Mouse (Mus musculus) neural tube, embryonic 14.5 days (tissue): ENCODE results near the gene Fem1a. TPM values are rescaled to one million over a fixed set of nuclear protein-coding genes. Genes with fewer than 3 reads are reported as not detected.

Experiments
- ATAC-seq: fragments of 200-750 bp; cut with Nextera tagmentation; 2 replicates; pipeline ENCODE4 v1.8.0; 2017; ENCODE audit warnings: low read depth, mild to moderate bottlenecking, moderate TSS enrichment, moderate library complexity
- H3K27ac ChIP-seq: fragments of 300-500 bp; sonication (generic); 2 replicates; pipeline ENCODE4 v1.5.1; 2014; ENCODE audit warnings: low read depth, mild to moderate bottlenecking, control low read depth, low read length, moderate library complexity, mixed read lengths
- H3K27me3 ChIP-seq: fragments of 300-500 bp; sonication (generic); 2 replicates; pipeline ENCODE4 v1.6.1; 2014; ENCODE audit warnings: low read length; ENCODE audit not compliant: control insufficient read depth, insufficient read depth
- H3K36me3 ChIP-seq: fragments of 300-500 bp; sonication (generic); 2 replicates; pipeline ENCODE4 v1.6.1; 2014; ENCODE audit warnings: low read length, mixed read lengths; ENCODE audit not compliant: control insufficient read depth, insufficient read depth
- H3K4me1 ChIP-seq: fragments of 300-500 bp; sonication (generic); 2 replicates; pipeline ENCODE4 v1.6.1; 2014; ENCODE audit warnings: low read length; ENCODE audit not compliant: control insufficient read depth, insufficient read depth
- H3K4me2 ChIP-seq: fragments of 300-500 bp; sonication (generic); 2 replicates; pipeline ENCODE4 v1.6.1; 2014; ENCODE audit warnings: mild to moderate bottlenecking, low read depth, low read length, control low read depth
- H3K4me3 ChIP-seq: fragments of 300-500 bp; sonication (generic); 2 replicates; pipeline ENCODE4 v1.5.1; 2014; ENCODE audit warnings: low read depth, low read length, control low read depth, mixed read lengths
- H3K9ac ChIP-seq: fragments of 300-500 bp; sonication (generic); replicated peaks from 2 replicates; pipeline ENCODE4 v1.6.1; 2014; ENCODE audit warnings: low read depth, mild to moderate bottlenecking, control low read depth, low read length, mixed read lengths
- H3K9me3 ChIP-seq: fragments of 300-500 bp; sonication (generic); 2 replicates; pipeline ENCODE4 v1.6.1; 2016; ENCODE audit warnings: low read length; ENCODE audit not compliant: control insufficient read depth
- WGBS: fragments of 180-500 bp; shearing (Covaris S2); extraction: QIAGEN DNeasy Blood & Tissue Kit; methylation state at CpG from one replicate; pipeline ENCODE4 v1.1.7; 2014; 5-methylcytosine and 5-hydroxymethylcytosine counted together
- polyA plus RNA-seq: library from polyadenylated mRNA; unstranded; fragments of >200 nt; fragmentation: Nextera tagmentation; extraction: Ambion mirVana; gene quantifications from 2 replicates; pipeline ENCODE4 v1.2.1, GENCODE M21; 2014

The Fem1a gene
- 20.4 and 23.5 TPM in 2 replicates for polyA plus RNA-seq

DNA sequence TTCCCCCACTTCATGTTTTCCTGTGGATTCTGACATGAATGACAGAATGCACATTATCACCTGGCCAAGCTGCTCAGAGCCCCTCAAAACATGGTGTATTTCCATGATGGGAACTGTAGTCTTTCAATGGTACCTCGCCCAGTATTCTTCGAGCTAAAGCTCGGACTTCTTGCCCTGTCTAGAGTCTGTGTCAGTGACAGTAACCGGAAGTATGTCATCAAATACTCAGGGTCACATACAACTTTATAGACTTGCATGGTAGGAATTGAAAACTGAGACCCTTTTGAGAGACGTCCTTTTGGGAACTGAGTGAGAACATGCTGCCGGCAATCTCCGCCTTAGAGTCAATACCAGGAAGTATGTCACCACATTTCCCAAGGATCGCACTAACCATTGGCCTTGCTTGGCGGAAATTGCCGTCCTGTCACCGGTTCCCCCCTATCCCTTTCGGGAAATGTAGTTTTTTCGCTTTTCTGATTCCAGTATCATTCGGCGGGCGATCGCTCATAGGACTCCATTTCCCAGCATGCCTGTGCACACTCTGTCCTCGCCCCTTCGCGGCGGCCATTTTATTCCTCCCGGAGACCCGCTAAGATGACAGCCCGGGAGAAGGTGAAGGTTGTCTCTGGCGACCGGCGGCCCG, at the start of gene Fem1a:
Gene Fem1a, plus strand, starts transcription at position 572 of the 643 bp plus-strand sequence.
- Histone ChIP-seq H3K9me3 (no peaks in the 10 kb centered on the region), H3K4me3 (peak within 1 kb of the TSS; percentile 59), H3K27me3 (no peaks in the 10 kb centered on the region), H3K9ac (peak within 1 kb of the TSS; percentile 65), H3K4me1 (peaks cover 35% of the 10 kb centered on the region), H3K36me3 (peaks cover 13% of the 10 kb centered on the region), H3K27ac (peak within 1 kb of the TSS; percentile 89), H3K4me2 (peak within 1 kb of the TSS; percentile 91)
- ATAC-seq: peak; percentile 93
- under 1% methylated on average over 28 of the region's 28 CpGs for WGBS

DNA sequence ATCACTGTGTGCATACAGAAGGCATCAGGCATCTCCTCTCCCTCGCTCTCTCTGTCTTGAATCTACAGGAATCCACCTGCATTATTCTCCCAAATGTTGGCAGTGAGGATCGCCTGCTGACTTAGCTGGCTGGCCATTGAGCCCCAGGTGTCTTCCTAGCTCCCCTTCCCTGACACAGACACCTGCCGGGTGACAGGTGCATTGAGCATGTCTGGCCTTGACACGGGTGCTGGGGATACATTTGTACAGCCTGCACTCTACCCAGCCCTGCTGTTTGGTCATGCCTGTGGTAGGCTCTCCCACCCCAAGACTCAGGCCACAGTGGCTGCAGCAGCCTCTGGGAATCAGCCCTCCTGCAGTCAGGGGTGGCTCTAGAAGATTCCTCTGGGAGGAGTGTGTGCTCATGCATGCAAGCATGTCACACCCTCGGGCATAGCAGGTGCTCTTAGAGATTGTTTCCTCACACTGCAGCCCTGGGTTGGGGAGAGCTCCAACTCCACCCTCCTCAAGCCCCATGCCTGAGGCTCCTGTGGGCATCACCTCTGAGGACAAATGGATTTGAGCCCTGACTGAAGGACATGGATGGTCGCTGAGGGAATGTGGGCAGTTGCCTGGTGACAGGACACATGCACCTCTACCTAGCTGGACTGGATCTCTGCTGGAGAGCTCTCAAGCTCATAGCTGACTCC, 49.5 kb upstream of the Fem1a start:
- Histone ChIP-seq H3K9me3 (no peaks in the 10 kb centered on the region), H3K9ac (no peak overlapping the region), H3K27me3 (no peaks in the 10 kb centered on the region), H3K36me3 (peaks cover 93% of the 10 kb centered on the region), H3K4me2 (no peak overlapping the region), H3K27ac (no peak overlapping the region), H3K4me1 (no peaks in the 10 kb centered on the region), H3K4me3 (no peak overlapping the region)
- WGBS: 87% methylated on average over 6 of the region's 6 CpGs
- ATAC-seq: no peak

DNA sequence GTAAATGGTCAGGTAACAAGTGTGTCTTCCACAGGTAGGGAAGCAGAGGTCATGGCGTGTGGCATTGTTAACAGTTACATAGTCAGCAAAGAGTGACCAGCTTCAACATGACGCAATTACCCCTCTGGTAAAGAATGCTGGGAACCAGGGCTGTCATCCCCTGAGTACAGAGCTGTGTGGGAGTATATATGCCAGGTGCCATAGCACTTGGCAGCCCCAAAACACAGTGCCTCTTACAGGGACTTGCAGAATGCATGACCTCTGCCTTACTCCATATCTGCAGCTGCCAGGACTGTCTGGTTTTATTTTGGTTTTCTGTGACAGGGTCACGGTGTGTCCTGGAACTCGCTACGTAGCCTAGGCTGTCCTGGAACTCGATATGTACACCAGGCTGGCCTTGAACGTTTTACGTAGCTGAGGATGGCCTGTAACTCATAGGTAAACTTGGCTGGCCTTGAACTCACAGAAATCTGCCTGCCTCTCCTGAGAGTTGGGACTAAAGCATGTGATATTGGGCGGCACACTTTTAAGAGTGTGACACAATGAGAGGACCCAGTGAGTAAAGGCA, 48.6 kb upstream of the Fem1a start:
- Histone ChIP-seq H3K4me2 (no peak overlapping the region), H3K4me1 (no peaks in the 10 kb centered on the region), H3K9ac (no peak overlapping the region), H3K4me3 (no peak overlapping the region), H3K9me3 (no peaks in the 10 kb centered on the region), H3K36me3 (peaks cover 84% of the 10 kb centered on the region), H3K27ac (no peak overlapping the region), H3K27me3 (no peaks in the 10 kb centered on the region)
- no peak for ATAC-seq
- WGBS: 95% methylated on average over 9 of the region's 9 CpGs

DNA sequence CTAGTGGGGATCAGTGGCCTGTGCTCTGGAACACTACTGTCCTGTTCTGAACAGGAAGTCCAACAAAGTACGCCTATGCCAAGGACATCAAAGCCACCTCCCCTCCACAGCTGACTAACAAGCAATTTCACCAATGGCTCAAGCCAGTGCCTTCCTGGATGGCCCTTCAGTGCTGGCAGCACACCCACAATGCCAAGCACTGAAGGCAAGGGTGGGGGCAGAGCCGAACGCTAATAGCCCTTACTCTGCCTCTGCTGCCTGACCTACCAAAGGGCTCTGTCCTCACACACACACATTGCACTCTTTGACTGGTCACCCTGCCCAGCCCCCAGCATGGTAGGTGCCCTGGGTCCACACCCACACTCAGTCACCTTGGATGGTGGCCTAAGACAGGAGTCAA, 47.8 kb upstream of the Fem1a start:
- 94% methylated on average over 3 of the region's 3 CpGs for WGBS
- H3K9ac ChIP-seq: no peak overlapping the region
- H3K36me3 ChIP-seq: peaks cover 77% of the 10 kb centered on the region
- H3K27me3 ChIP-seq: no peaks in the 10 kb centered on the region
- ATAC-seq: no peak
- H3K9me3 ChIP-seq: no peaks in the 10 kb centered on the region
- H3K4me1 ChIP-seq: no peaks in the 10 kb centered on the region
- no peak overlapping the region for H3K4me2 ChIP-seq
- no peak overlapping the region for H3K27ac ChIP-seq
- no peak overlapping the region for H3K4me3 ChIP-seq

DNA sequence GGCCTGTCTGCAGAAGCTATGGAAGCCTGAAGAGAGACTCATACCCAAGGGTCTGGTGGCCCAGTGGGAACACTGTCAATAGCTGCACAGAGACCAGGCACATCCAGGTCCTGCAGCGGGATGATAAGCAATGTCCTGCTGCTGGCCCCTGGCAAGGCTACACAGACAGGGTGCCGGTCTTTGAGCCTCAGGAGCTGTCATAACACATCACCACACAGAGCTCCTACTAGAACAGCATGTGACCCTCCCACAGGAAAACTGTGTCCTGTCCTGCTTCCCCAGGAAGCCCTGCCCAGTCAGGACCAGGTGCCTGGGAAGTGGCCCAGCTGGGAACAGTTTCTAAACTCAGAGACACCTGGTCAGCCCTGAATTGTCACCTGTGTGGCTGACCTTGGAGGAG, 45.5 kb upstream of the Fem1a start:
- H3K9me3 ChIP-seq: no peaks in the 10 kb centered on the region
- WGBS: 100% methylated on average over 2 of the region's 2 CpGs
- no peak overlapping the region for H3K4me3 ChIP-seq
- no peaks in the 10 kb centered on the region for H3K27me3 ChIP-seq
- peaks cover 55% of the 10 kb centered on the region for H3K36me3 ChIP-seq
- H3K27ac ChIP-seq: no peak overlapping the region
- H3K4me2 ChIP-seq: no peak overlapping the region
- H3K9ac ChIP-seq: no peak overlapping the region
- ATAC-seq: no peak
- H3K4me1 ChIP-seq: no peaks in the 10 kb centered on the region

DNA sequence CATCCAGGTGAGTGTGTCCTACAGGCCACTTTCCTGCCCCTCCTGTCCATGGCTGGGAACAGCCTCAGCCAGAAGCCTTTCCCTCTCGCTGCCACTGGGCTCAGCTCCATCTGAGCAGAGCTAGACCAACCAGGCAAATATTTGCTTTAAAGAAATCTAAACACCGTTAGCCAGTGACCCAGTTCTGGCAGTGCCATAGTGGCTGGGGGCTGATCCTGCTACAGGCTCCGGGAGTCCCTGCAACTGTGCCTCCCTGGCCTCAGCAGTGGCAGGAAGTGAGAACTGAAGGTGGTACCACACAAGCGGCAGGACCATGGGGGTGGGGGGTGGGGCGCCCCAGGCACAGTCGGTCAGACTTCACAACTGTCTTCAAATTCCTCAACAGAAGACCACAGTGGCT, 43.9 kb upstream of the Fem1a start:
- H3K27me3 ChIP-seq: no peaks in the 10 kb centered on the region
- H3K9ac ChIP-seq: no peak overlapping the region
- no peak overlapping the region for H3K27ac ChIP-seq
- H3K36me3 ChIP-seq: peaks cover 40% of the 10 kb centered on the region
- no peak overlapping the region for H3K4me3 ChIP-seq
- peaks cover 15% of the 10 kb centered on the region for H3K4me1 ChIP-seq
- no peak for ATAC-seq
- H3K9me3 ChIP-seq: no peaks in the 10 kb centered on the region
- 76% methylated on average over 6 of the region's 6 CpGs for WGBS
- H3K4me2 ChIP-seq: no peak overlapping the region

DNA sequence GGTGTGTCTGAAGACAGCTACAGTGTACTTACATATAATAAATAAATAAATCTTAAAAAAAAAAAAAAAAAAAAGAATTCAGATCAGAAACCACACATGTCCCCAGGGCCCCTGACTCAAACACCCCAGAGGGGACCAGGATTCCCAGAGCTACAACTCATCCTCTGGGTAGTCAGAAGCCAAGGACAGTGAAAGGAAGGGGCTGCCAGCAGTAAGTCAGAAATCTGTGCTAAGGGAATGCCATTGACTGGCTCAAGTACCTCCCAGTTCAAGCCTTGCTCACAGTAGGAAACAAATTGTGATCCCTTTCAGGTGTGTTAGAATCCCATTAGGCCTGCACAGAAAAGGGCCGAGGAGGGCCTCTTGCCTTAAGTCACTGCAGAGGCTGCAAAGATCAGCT, 42.4 kb upstream of the Fem1a start:
- no peaks in the 10 kb centered on the region for H3K9me3 ChIP-seq
- H3K9ac ChIP-seq: no peak overlapping the region
- 83% methylated on average over 1 of the region's 1 CpGs for WGBS
- no peaks in the 10 kb centered on the region for H3K27me3 ChIP-seq
- no peak overlapping the region for H3K4me3 ChIP-seq
- peaks cover 19% of the 10 kb centered on the region for H3K4me1 ChIP-seq
- peaks cover 25% of the 10 kb centered on the region for H3K36me3 ChIP-seq
- H3K4me2 ChIP-seq: no peak overlapping the region
- no peak overlapping the region for H3K27ac ChIP-seq
- ATAC-seq: no peak

DNA sequence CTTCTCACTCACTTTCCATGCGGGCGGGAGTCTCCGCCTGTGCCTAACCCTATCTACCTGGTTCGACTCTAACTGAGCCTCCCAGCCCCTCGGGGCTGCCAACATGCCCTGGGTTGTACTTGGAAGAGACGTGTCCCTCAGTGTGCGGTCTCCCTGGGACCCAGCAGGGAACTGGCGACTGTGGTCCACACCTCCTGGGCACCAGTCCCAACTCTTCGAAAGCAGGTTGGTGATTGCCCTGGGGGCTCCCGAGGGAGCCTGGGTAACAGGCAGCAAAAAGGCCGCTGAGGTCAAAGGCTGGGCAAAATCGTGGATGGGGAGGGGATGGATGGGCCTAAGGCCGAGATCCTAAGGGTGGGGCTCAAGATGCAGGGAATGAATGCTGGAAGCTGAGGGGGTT, 38.9 kb upstream of the Fem1a start:
- H3K36me3 ChIP-seq: no peaks in the 10 kb centered on the region
- peaks cover 19% of the 10 kb centered on the region for H3K4me1 ChIP-seq
- no peaks in the 10 kb centered on the region for H3K27me3 ChIP-seq
- no peak for ATAC-seq
- H3K9me3 ChIP-seq: no peaks in the 10 kb centered on the region
- 70% methylated on average over 13 of the region's 13 CpGs for WGBS
- peak overlapping the region; percentile 74 for H3K4me3 ChIP-seq
- peak overlapping the region; percentile 82 for H3K9ac ChIP-seq
- H3K4me2 ChIP-seq: peak overlapping the region; percentile 54
- peak overlapping the region; percentile 10; the same call in 1 of the 2 replicates for H3K27ac ChIP-seq
